Mouse (Mus musculus) neural tube, embryonic 14.5 days (tissue): ENCODE data around the gene Gm36028. TPM values are rescaled to one million over a fixed set of nuclear protein-coding genes. Genes with fewer than 3 reads are reported as not detected.
A peak's percentile ranks its signal among the peaks of the same experiment; 100 is the strongest.

Source experiments
- ATAC-seq: fragments of 200-750 bp; cut with Nextera tagmentation; 2 replicates; pipeline ENCODE4 v1.8.0; 2017; ENCODE audit warnings: low read depth, mild to moderate bottlenecking, moderate TSS enrichment, moderate library complexity
- H3K27ac ChIP-seq: fragments of 300-500 bp; sonication (generic); 2 replicates; pipeline ENCODE4 v1.5.1; 2014; ENCODE audit warnings: low read depth, mild to moderate bottlenecking, control low read depth, low read length, moderate library complexity, mixed read lengths
- H3K27me3 ChIP-seq: fragments of 300-500 bp; sonication (generic); 2 replicates; pipeline ENCODE4 v1.6.1; 2014; ENCODE audit warnings: low read length; ENCODE audit not compliant: control insufficient read depth, insufficient read depth
- H3K36me3 ChIP-seq: fragments of 300-500 bp; sonication (generic); 2 replicates; pipeline ENCODE4 v1.6.1; 2014; ENCODE audit warnings: low read length, mixed read lengths; ENCODE audit not compliant: control insufficient read depth, insufficient read depth
- H3K4me1 ChIP-seq: fragments of 300-500 bp; sonication (generic); 2 replicates; pipeline ENCODE4 v1.6.1; 2014; ENCODE audit warnings: low read length; ENCODE audit not compliant: control insufficient read depth, insufficient read depth
- H3K4me2 ChIP-seq: fragments of 300-500 bp; sonication (generic); 2 replicates; pipeline ENCODE4 v1.6.1; 2014; ENCODE audit warnings: mild to moderate bottlenecking, low read depth, low read length, control low read depth
- H3K4me3 ChIP-seq: fragments of 300-500 bp; sonication (generic); 2 replicates; pipeline ENCODE4 v1.5.1; 2014; ENCODE audit warnings: low read depth, low read length, control low read depth, mixed read lengths
- H3K9ac ChIP-seq: fragments of 300-500 bp; sonication (generic); replicated peaks from 2 replicates; pipeline ENCODE4 v1.6.1; 2014; ENCODE audit warnings: low read depth, mild to moderate bottlenecking, control low read depth, low read length, mixed read lengths
- H3K9me3 ChIP-seq: fragments of 300-500 bp; sonication (generic); 2 replicates; pipeline ENCODE4 v1.6.1; 2016; ENCODE audit warnings: low read length; ENCODE audit not compliant: control insufficient read depth
- WGBS: fragments of 180-500 bp; shearing (Covaris S2); extraction: QIAGEN DNeasy Blood & Tissue Kit; methylation state at CpG from one replicate; pipeline ENCODE4 v1.1.7; 2014; 5-methylcytosine and 5-hydroxymethylcytosine counted together
- polyA plus RNA-seq: library from polyadenylated mRNA; unstranded; fragments of >200 nt; fragmentation: Nextera tagmentation; extraction: Ambion mirVana; gene quantifications from 2 replicates; pipeline ENCODE4 v1.2.1, GENCODE M21; 2014

Gene Gm36028
- polyA plus RNA-seq, 1 experiment from 2014 or later: 0.37 TPM

DNA sequence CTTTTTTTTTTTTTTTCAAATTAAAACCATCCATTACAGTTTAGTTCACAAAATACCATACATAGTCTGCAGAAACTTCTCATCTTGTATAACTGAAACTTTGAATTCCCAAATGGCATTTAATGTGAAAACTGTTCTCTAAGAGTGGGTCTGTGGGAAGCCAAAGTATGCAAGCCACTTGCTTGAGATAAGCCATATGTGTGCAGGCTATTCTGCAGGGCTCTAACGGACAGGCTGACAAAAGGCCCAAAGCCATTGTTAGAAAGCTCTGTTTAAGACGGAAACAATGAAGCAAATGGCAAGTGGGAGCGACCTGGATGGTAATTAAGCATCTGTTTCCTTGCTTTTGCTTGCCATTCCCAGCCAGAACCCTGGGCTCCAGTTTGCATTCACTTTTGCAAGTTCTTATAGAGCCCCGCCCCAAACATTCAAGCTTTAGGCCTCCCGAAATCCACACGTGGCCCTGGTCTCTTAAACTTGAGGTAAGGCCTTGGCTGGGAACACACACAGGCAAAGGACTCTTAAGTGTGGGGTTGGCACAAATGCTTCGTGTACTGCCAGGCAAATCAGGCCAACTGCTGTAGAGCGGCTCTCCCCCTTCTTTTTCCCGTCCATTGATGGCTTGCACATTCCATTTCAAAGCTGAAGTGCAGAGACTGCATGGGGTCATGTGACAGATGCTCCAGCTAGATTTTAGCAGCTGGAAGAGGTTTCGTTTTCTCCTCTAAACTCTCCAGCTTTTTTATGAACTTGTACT lies 51.9 kb downstream of the Gm36028 start:
- no peak overlapping the region for H3K27ac ChIP-seq
- H3K9me3 ChIP-seq: no peaks in the 10 kb centered on the region
- no peaks in the 10 kb centered on the region for H3K36me3 ChIP-seq
- H3K4me1 ChIP-seq: peaks cover 17% of the 10 kb centered on the region; the same call in 1 of the 2 replicates
- no peak overlapping the region for H3K9ac ChIP-seq
- WGBS: 27% methylated on average over 10 of the region's 10 CpGs
- no peak overlapping the region for H3K4me3 ChIP-seq
- ATAC-seq: no peak
- no peaks in the 10 kb centered on the region for H3K27me3 ChIP-seq
- no peak overlapping the region for H3K4me2 ChIP-seq

DNA sequence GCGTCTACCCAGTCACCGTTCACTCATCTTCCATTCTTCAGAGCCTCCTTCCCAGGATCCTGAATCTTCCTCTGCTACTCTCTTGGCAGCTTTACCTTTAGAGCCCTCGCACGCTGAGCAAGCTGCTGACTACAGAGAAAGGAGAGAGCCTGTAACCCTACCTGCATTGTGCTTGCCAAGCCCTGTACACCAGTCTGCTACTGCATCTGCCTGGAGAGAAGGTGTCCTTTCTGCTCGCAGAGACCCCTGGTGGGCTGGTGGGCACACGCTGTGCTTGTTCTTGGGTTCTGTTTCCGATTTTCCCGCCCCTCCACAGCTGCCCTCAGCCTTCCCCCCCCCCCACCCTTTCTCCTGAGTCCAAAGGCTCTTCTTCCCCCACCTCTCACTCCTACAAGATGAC lies 53.7 kb downstream of the Gm36028 start:
- ATAC-seq: no peak
- H3K27me3 ChIP-seq: no peaks in the 10 kb centered on the region
- no peak overlapping the region for H3K27ac ChIP-seq
- H3K36me3 ChIP-seq: no peaks in the 10 kb centered on the region
- no peak overlapping the region for H3K9ac ChIP-seq
- peaks cover 11% of the 10 kb centered on the region; the same call in 1 of the 2 replicates for H3K4me1 ChIP-seq
- no peak overlapping the region for H3K4me2 ChIP-seq
- 72% methylated on average over 8 of the region's 8 CpGs for WGBS
- no peaks in the 10 kb centered on the region for H3K9me3 ChIP-seq
- no peak overlapping the region for H3K4me3 ChIP-seq

DNA sequence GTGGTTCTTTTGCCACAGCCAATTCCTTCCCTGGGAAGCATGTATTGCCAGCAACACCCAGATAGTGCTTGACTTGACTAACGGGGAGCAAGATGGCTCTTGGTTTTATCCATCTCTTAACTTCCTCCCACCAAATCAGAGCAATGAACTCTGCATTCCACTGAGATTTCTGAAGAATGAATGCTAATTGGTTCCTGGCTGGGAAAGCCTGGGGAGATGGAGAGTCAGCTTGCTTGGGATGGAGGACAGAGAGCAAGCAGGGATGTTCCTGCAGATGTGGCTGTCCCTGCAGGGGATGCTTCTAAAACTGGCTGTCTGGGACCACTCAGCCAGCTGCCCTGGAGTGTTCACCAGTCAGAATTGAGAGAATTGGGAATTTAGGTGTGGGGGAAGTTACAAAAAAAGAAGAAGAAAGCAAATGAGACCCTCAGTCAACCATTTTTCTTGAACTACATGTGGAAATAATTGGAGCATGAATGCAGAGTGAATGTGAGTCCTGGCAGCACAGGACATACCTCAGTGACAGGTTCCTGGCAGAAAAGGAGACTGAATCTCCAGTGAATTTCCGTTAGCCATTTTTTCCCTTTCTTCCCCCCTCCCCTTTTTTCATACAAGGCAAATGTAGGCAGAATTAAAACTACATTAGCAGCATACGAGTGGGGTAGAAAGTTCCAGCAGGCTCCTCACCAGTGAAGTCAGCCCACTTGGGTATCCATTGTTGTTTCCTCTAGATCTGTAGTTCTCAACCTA lies 55.0 kb downstream of the Gm36028 start:
- no peaks in the 10 kb centered on the region for H3K9me3 ChIP-seq
- H3K36me3 ChIP-seq: no peaks in the 10 kb centered on the region
- H3K4me3 ChIP-seq: no peak overlapping the region
- no peak overlapping the region for H3K9ac ChIP-seq
- no peak for ATAC-seq
- H3K27ac ChIP-seq: no peak overlapping the region
- H3K27me3 ChIP-seq: no peaks in the 10 kb centered on the region
- H3K4me2 ChIP-seq: no peak overlapping the region
- H3K4me1 ChIP-seq: peaks cover 6% of the 10 kb centered on the region; the same call in 1 of the 2 replicates
- WGBS: 80% methylated on average over 3 of the region's 3 CpGs

DNA sequence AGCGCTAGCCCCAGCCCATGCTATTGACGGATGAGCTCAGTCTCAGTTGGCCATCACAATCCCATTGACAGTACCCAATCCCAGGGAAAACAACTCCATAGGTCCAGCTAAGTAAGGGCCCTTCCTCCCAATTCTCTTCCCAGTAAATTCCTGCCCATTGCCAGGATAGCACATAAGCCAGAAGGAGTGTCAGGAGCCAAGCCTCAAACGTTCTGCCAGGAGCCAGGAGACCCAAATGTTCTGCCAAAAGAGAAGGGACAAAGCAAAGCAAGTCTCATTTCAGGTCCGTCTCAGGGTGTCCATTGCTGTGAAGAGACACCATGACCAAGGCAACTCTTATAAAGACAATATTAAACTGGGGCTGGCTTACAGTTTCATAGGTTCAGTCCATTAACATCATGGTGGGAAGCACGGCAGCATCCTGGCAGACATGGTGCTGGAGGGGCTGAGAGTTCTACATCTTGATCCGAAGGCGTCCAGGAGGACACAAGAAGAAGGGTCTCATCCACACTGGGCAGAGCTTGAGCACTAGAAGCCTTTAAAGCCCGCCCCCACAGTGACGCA lies 57.5 kb downstream of the Gm36028 start:
- ATAC-seq: no peak; the same call in 1 of the 2 replicates
- 94% methylated on average over 9 of the region's 9 CpGs for WGBS
- peaks cover 6% of the 10 kb centered on the region; the same call in 1 of the 2 replicates for H3K4me1 ChIP-seq

DNA sequence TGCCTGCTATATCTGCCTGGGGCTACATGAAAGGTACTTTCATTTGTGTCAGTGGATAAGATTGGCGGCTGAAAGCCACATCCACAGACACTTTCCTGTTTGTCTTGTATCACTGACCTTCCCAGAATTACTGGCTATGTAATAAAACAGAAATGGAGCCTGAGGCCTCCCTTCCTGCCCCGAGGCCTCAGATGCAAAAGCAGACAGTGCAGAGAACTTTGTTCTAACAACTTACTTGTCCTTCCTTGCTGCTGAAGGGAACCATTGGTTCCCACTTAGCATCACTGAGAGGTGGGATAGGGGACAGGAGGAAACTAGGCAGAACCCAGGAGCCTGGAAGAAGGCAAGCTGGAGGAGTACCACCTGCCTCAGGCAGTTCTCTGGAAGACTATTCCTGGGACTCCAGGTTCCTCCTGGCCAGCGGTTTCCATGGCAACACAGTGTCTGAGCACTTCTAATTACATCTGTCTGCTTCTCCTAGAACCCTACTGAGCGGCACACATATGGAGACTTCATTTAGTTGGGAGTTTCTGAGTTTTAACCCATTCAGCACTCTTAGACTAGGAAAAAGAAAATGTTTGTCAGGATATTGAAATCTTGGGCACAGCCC lies 58.2 kb downstream of the Gm36028 start:
- Histone ChIP-seq H3K4me2 (no peak overlapping the region), H3K36me3 (no peaks in the 10 kb centered on the region), H3K9ac (no peak overlapping the region), H3K27me3 (no peaks in the 10 kb centered on the region), H3K27ac (no peak overlapping the region), H3K4me1 (peaks cover 6% of the 10 kb centered on the region; the same call in 1 of the 2 replicates), H3K4me3 (no peak overlapping the region), H3K9me3 (no peaks in the 10 kb centered on the region)
- ATAC-seq: peak; percentile 65; the same call in 1 of the 2 replicates
- 49% methylated on average over 4 of the region's 4 CpGs for WGBS

More for the DNA sequence above, 57.5 kb downstream of the Gm36028 start:
- Histone ChIP-seq H3K4me3 (no peak overlapping the region), H3K27ac (no peak overlapping the region), H3K9ac (no peak overlapping the region), H3K36me3 (no peaks in the 10 kb centered on the region), H3K27me3 (no peaks in the 10 kb centered on the region), H3K4me2 (no peak overlapping the region), H3K9me3 (no peaks in the 10 kb centered on the region)

DNA sequence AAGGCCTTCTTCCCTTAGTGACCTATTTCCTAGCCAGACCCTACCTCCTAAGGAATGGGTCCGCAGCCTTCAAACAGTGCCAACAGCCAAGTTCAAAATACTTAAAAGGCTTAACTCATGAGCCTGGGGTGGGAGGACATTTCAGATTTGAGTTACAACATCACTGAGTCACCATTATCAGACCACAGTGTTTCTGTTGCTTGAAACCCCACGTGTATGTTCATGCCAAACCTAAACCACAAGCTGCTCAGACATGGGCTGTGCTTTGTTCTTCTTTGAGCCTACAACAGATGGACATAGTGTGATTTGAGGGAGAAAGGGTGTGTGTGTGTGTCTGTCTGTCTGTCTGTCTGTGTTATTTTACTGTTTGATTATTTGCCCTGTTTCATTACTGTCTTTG lies 59.8 kb downstream of the Gm36028 start:
- peaks cover 3% of the 10 kb centered on the region; the same call in 1 of the 2 replicates for H3K4me1 ChIP-seq

More for the DNA sequence above, 59.8 kb downstream of the Gm36028 start:
- H3K27me3 ChIP-seq: no peaks in the 10 kb centered on the region
- no peak overlapping the region for H3K27ac ChIP-seq
- H3K9me3 ChIP-seq: no peaks in the 10 kb centered on the region
- H3K9ac ChIP-seq: no peak overlapping the region
- no peaks in the 10 kb centered on the region for H3K36me3 ChIP-seq
- no peak overlapping the region for H3K4me3 ChIP-seq
- 79% methylated on average over 2 of the region's 2 CpGs for WGBS
- no peak overlapping the region for H3K4me2 ChIP-seq
- ATAC-seq: no peak

Other genes with a start within 250 kb of the Gm36028 start
- gene Ndufb4, start 206.7 kb downstream of the Gm36028 start, polyA plus RNA-seq: 69.3 and 73.0 TPM in 2 replicates
- gene Fstl1, start 84.3 kb downstream of the Gm36028 start, polyA plus RNA-seq: 62.8 and 170 TPM in 2 replicates
- 57.5 and 59.0 TPM in 2 replicates for gene Lrrc58, start 7.2 kb upstream of the Gm36028 start, polyA plus RNA-seq
- 4.9 and 6.4 TPM in 2 replicates for gene Gpr156, start 55.4 kb upstream of the Gm36028 start, polyA plus RNA-seq
- gene Gsk3b, start 227.9 kb upstream of the Gm36028 start, polyA plus RNA-seq: 171 and 209 TPM in 2 replicates